Mouse (Mus musculus) right cerebral cortex, postnatal 14 days (tissue): ENCODE data around the gene Fkbp6.
"Not testable (repeated sequence)": the region's sequence is repeated elsewhere in the genome, so short reads cannot be mapped to it uniquely, and the experiment has no call there.

Source experiments
- DNase-seq: peaks from one replicate; pipeline ENCODE4 v3.0.0; 2022

Gene Fkbp6

GRCm38 (mm10) chr5:135349862-135350261 is at the start of gene Fkbp6:
TSS of gene Fkbp6 (minus strand) at chr5:135350044.
- no peak for DNase-seq

GRCm38 (mm10) chr5:135399382-135399781 is 49.5 kb upstream of the Fkbp6 start:
- DNase-seq, result no peak

GRCm38 (mm10) chr5:135395826-135396225 is 46.0 kb upstream of the Fkbp6 start:
- peak; percentile 45 for DNase-seq

- DNase-seq, result peak; percentile 87
Measured at GRCm38 (mm10) chr5:135394004-135394823, 44.4 kb upstream of the Fkbp6 start, which contains the start of gene Pom121. TSS of gene Pom121 (minus strand) at chr5:135394546.

- no peak for DNase-seq
Measured at GRCm38 (mm10) chr5:135383771-135384170, 33.9 kb upstream of the Fkbp6 start.

- DNase-seq, result no peak
Measured at GRCm38 (mm10) chr5:135382746-135383145, 32.9 kb upstream of the Fkbp6 start.

- DNase-seq, result no peak
Measured at GRCm38 (mm10) chr5:135381356-135381925, 31.6 kb upstream of the Fkbp6 start.

GRCm38 (mm10) chr5:135380681-135381080 is 30.8 kb upstream of the Fkbp6 start:
- DNase-seq, result no peak

GRCm38 (mm10) chr5:135376341-135376740 is 26.5 kb upstream of the Fkbp6 start:
- DNase-seq, result no peak

- peak; percentile 65 for DNase-seq
Measured at GRCm38 (mm10) chr5:135375167-135375566, 25.3 kb upstream of the Fkbp6 start.

GRCm38 (mm10) chr5:135373601-135374000 is 23.8 kb upstream of the Fkbp6 start:
- DNase-seq, result no peak

- no peak for DNase-seq
Measured at GRCm38 (mm10) chr5:135371195-135371594, 21.4 kb upstream of the Fkbp6 start.

GRCm38 (mm10) chr5:135369787-135370654 is 20.2 kb upstream of the Fkbp6 start, which contains the start of gene Nsun5:
TSS of gene Nsun5 (plus strand) at chr5:135369953.
- DNase-seq, result peak; percentile 99

GRCm38 (mm10) chr5:135369196-135369595 is 19.4 kb upstream of the Fkbp6 start:
- not testable (repeated sequence) for DNase-seq

GRCm38 (mm10) chr5:135368312-135368711 is 18.5 kb upstream of the Fkbp6 start:
- DNase-seq, result no peak

- DNase-seq, result no peak
Measured at GRCm38 (mm10) chr5:135367841-135368240, 18.0 kb upstream of the Fkbp6 start.

- DNase-seq, result no peak
Measured at GRCm38 (mm10) chr5:135363540-135363939, 13.7 kb upstream of the Fkbp6 start.

- DNase-seq, result no peak
Measured at GRCm38 (mm10) chr5:135362572-135362971, 12.7 kb upstream of the Fkbp6 start.

GRCm38 (mm10) chr5:135359772-135360171 is 9.9 kb upstream of the Fkbp6 start:
- no peak for DNase-seq

- DNase-seq, result no peak
Measured at GRCm38 (mm10) chr5:135357556-135357955, 7.7 kb upstream of the Fkbp6 start.

- no peak for DNase-seq
Measured at GRCm38 (mm10) chr5:135356090-135356489, 6.2 kb upstream of the Fkbp6 start.

GRCm38 (mm10) chr5:135353564-135353963 is 3.7 kb upstream of the Fkbp6 start:
- no peak for DNase-seq

- no peak for DNase-seq
Measured at GRCm38 (mm10) chr5:135352995-135353394, 3.2 kb upstream of the Fkbp6 start, which contains the start of gene Trim50. TSS of gene Trim50 (plus strand) at chr5:135353295.
